Mouse (Mus musculus) neural tube, embryonic 12.5 days (tissue): ENCODE data around the gene Rack1. TPM values are rescaled to one million over a fixed set of nuclear protein-coding genes. Genes with fewer than 3 reads are reported as not detected.
A peak's percentile ranks its signal among the peaks of the same experiment; 100 is the strongest.
"Not testable (repeated sequence)": the region's sequence is repeated elsewhere in the genome, so short reads cannot be mapped to it uniquely, and the experiment has no call there.

Experiments used
- ATAC-seq: fragments of 200-750 bp; cut with Nextera tagmentation; 2 replicates; pipeline ENCODE4 v1.8.0; 2017; ENCODE audit warnings: low read depth, mild to moderate bottlenecking, moderate TSS enrichment, moderate library complexity; ENCODE audit not compliant: low FRiP score
- H3K27ac ChIP-seq: fragments of 300-500 bp; sonication (generic); 2 replicates; pipeline ENCODE4 v1.5.1; 2016
- H3K27me3 ChIP-seq: fragments of 300-500 bp; sonication (generic); replicated peaks from 2 replicates; pipeline ENCODE4 v1.6.1; 2016; ENCODE audit warnings: mild to moderate bottlenecking
- H3K36me3 ChIP-seq: fragments of 300-500 bp; sonication (generic); 2 replicates; pipeline ENCODE4 v1.6.1; 2016; ENCODE audit warnings: mild to moderate bottlenecking
- H3K4me1 ChIP-seq: fragments of 300-500 bp; sonication (generic); 2 replicates; pipeline ENCODE4 v1.6.1; 2016
- H3K4me2 ChIP-seq: fragments of 300-500 bp; sonication (generic); replicated peaks from 2 replicates; pipeline ENCODE4 v1.6.1; 2016; ENCODE audit warnings: mild to moderate bottlenecking
- H3K4me3 ChIP-seq: fragments of 300-500 bp; sonication (generic); 2 replicates; pipeline ENCODE4 v1.5.1; 2016
- H3K9ac ChIP-seq: fragments of 300-500 bp; sonication (generic); 2 replicates; pipeline ENCODE4 v1.6.1; 2016; ENCODE audit warnings: mild to moderate bottlenecking
- H3K9me3 ChIP-seq: fragments of 300-500 bp; sonication (generic); 2 replicates; pipeline ENCODE4 v1.6.1; 2016; ENCODE audit warnings: mild to moderate bottlenecking
- WGBS: fragments of 180-500 bp; shearing (Covaris S2); methylation state at CpG from one replicate; pipeline ENCODE4 v1.1.7; 2016; 5-methylcytosine and 5-hydroxymethylcytosine counted together
- polyA plus RNA-seq: library from polyadenylated mRNA; unstranded; fragments of >200 nt; fragmentation: Nextera tagmentation; extraction: Ambion mirVana; gene quantifications from 2 replicates; pipeline ENCODE4 v1.2.1, GENCODE M21; 2016

Gene Rack1
- polyA plus RNA-seq, 1 experiment from 2014 or later = 432 TPM

- Histone ChIP-seq H3K4me2 (no peak overlapping the region), H3K36me3 (no peaks in the 10 kb centered on the region), H3K9me3 (no peaks in the 10 kb centered on the region), H3K4me1 (no peaks in the 10 kb centered on the region), H3K4me3 (no peak overlapping the region), H3K9ac (no peak overlapping the region), H3K27ac (no peak overlapping the region), H3K27me3 (no peaks in the 10 kb centered on the region)
- WGBS = 83% methylated on average over 4 of the region's 4 CpGs
- no peak for ATAC-seq
Observed at GRCm38 (mm10) chr11:48782243-48782642, 17.9 kb upstream of the Rack1 start.

- no peak overlapping the region for H3K27ac ChIP-seq
- peak overlapping the region; percentile 60 for H3K4me2 ChIP-seq
- WGBS = 54% methylated on average over 10 of the region's 10 CpGs
- H3K9me3 ChIP-seq = no peaks in the 10 kb centered on the region
- H3K9ac ChIP-seq = no peak overlapping the region
- H3K36me3 ChIP-seq = no peaks in the 10 kb centered on the region
- H3K4me3 ChIP-seq = no peak overlapping the region
- H3K4me1 ChIP-seq = no peaks in the 10 kb centered on the region
- H3K27me3 ChIP-seq = no peaks in the 10 kb centered on the region
- peak; percentile 63 for ATAC-seq
Observed at GRCm38 (mm10) chr11:48787455-48788211, 12.5 kb upstream of the Rack1 start.

- Histone ChIP-seq H3K4me2 (peak overlapping the region; percentile 60), H3K27ac (no peak overlapping the region), H3K9me3 (no peaks in the 10 kb centered on the region), H3K4me3 (peak overlapping the region; percentile 37), H3K4me1 (no peaks in the 10 kb centered on the region), H3K27me3 (no peaks in the 10 kb centered on the region), H3K9ac (0 out of 2 replicates have a peak overlapping the region, but pooled peaks have one; percentile 44), H3K36me3 (no peaks in the 10 kb centered on the region)
- 9% methylated on average over 16 of the region's 16 CpGs for WGBS
- peak; percentile 77 for ATAC-seq
Observed at GRCm38 (mm10) chr11:48788311-48789089, 11.6 kb upstream of the Rack1 start.

GRCm38 (mm10) chr11:48789215-48789614 is 10.9 kb upstream of the Rack1 start:
- Histone ChIP-seq H3K36me3 (no peaks in the 10 kb centered on the region), H3K4me2 (no peak overlapping the region), H3K9ac (no peak overlapping the region), H3K27ac (no peak overlapping the region), H3K4me3 (no peak overlapping the region), H3K27me3 (no peaks in the 10 kb centered on the region), H3K4me1 (no peaks in the 10 kb centered on the region), H3K9me3 (no peaks in the 10 kb centered on the region)
- no peak for ATAC-seq
- 92% methylated on average over 5 of the region's 5 CpGs for WGBS

- 17% methylated on average over 20 of the region's 20 CpGs for WGBS
Observed at GRCm38 (mm10) chr11:48789973-48790823, 9.9 kb upstream of the Rack1 start.

GRCm38 (mm10) chr11:48790946-48791345 is 9.2 kb upstream of the Rack1 start:
- WGBS = 44% methylated on average over 8 of the region's 8 CpGs
- no peak for ATAC-seq
- Histone ChIP-seq H3K27me3 (no peaks in the 10 kb centered on the region), H3K4me2 (no peak overlapping the region), H3K4me3 (no peak overlapping the region), H3K9ac (no peak overlapping the region), H3K9me3 (no peaks in the 10 kb centered on the region), H3K4me1 (no peaks in the 10 kb centered on the region), H3K36me3 (no peaks in the 10 kb centered on the region), H3K27ac (no peak overlapping the region)

More at GRCm38 (mm10) chr11:48789973-48790823, 9.9 kb upstream of the Rack1 start:
- ATAC-seq = peak; percentile 54; the same call in 1 of the 2 replicates
- Histone ChIP-seq H3K9me3 (no peaks in the 10 kb centered on the region), H3K4me1 (no peaks in the 10 kb centered on the region), H3K4me2 (peak overlapping the region; percentile 52), H3K9ac (no peak overlapping the region), H3K36me3 (no peaks in the 10 kb centered on the region), H3K27me3 (no peaks in the 10 kb centered on the region), H3K4me3 (0 out of 2 replicates have a peak overlapping the region, but pooled peaks have one; percentile 13), H3K27ac (no peak overlapping the region)

GRCm38 (mm10) chr11:48791894-48792293 is 8.2 kb upstream of the Rack1 start:
- not testable (repeated sequence) for H3K9me3 ChIP-seq, H3K4me1 ChIP-seq, H3K27me3 ChIP-seq, H3K9ac ChIP-seq, H3K36me3 ChIP-seq, H3K4me3 ChIP-seq, H3K4me2 ChIP-seq, ATAC-seq, H3K27ac ChIP-seq
- WGBS = 88% methylated on average over 9 of the region's 9 CpGs

- Histone ChIP-seq H3K27me3 (no peaks in the 10 kb centered on the region), H3K36me3 (no peaks in the 10 kb centered on the region), H3K4me3 (no peak overlapping the region), H3K27ac (no peak overlapping the region), H3K9me3 (no peaks in the 10 kb centered on the region), H3K9ac (no peak overlapping the region), H3K4me1 (no peaks in the 10 kb centered on the region), H3K4me2 (no peak overlapping the region)
- no peak for ATAC-seq
- 98% methylated on average over 3 of the region's 3 CpGs for WGBS
Observed at GRCm38 (mm10) chr11:48793184-48793583, 6.9 kb upstream of the Rack1 start.

- H3K4me3 ChIP-seq = no peak overlapping the region
- ATAC-seq = no peak
- 85% methylated on average over 7 of the region's 7 CpGs for WGBS
- H3K9ac ChIP-seq = no peak overlapping the region
- no peak overlapping the region for H3K27ac ChIP-seq
- peaks cover 3% of the 10 kb centered on the region; the same call in 1 of the 2 replicates for H3K4me1 ChIP-seq
- no peaks in the 10 kb centered on the region for H3K9me3 ChIP-seq
- no peaks in the 10 kb centered on the region for H3K27me3 ChIP-seq
- no peak overlapping the region for H3K4me2 ChIP-seq
- H3K36me3 ChIP-seq = no peaks in the 10 kb centered on the region
Observed at GRCm38 (mm10) chr11:48795221-48795620, 4.9 kb upstream of the Rack1 start.

- Histone ChIP-seq H3K4me3 (no peak overlapping the region), H3K27ac (no peak overlapping the region), H3K4me2 (no peak overlapping the region), H3K4me1 (peaks cover 6% of the 10 kb centered on the region), H3K9ac (no peak overlapping the region), H3K36me3 (no peaks in the 10 kb centered on the region), H3K9me3 (no peaks in the 10 kb centered on the region), H3K27me3 (no peaks in the 10 kb centered on the region)
- no peak for ATAC-seq
- WGBS = 75% methylated on average over 4 of the region's 4 CpGs
Observed at GRCm38 (mm10) chr11:48796290-48796689, 3.8 kb upstream of the Rack1 start.

- H3K9me3 ChIP-seq = no peaks in the 10 kb centered on the region
- no peaks in the 10 kb centered on the region for H3K27me3 ChIP-seq
- WGBS = 84% methylated on average over 5 of the region's 5 CpGs
- H3K4me1 ChIP-seq = peaks cover 16% of the 10 kb centered on the region
- ATAC-seq = no peak
- no peak overlapping the region for H3K27ac ChIP-seq
- H3K9ac ChIP-seq = no peak overlapping the region
- no peak overlapping the region for H3K4me3 ChIP-seq
- H3K4me2 ChIP-seq = no peak overlapping the region
- peaks cover 8% of the 10 kb centered on the region for H3K36me3 ChIP-seq
Observed at GRCm38 (mm10) chr11:48797287-48797686, 2.8 kb upstream of the Rack1 start.

- no peak for ATAC-seq
- H3K36me3 ChIP-seq = peaks cover 18% of the 10 kb centered on the region
- peaks cover 22% of the 10 kb centered on the region for H3K4me1 ChIP-seq
- WGBS = 87% methylated on average over 7 of the region's 7 CpGs
- H3K4me3 ChIP-seq = no peak overlapping the region
- no peak overlapping the region for H3K27ac ChIP-seq
- peak overlapping the region; percentile 84 for H3K4me2 ChIP-seq
- no peaks in the 10 kb centered on the region for H3K27me3 ChIP-seq
- no peak overlapping the region for H3K9ac ChIP-seq
- no peaks in the 10 kb centered on the region for H3K9me3 ChIP-seq
Observed at GRCm38 (mm10) chr11:48798308-48798707, 1.8 kb upstream of the Rack1 start.
